Mouse (Mus musculus) stomach, postnatal 0 days (tissue): ENCODE results near the gene Nckap5l. TPM values are rescaled to one million over a fixed set of nuclear protein-coding genes. Genes with fewer than 3 reads are reported as not detected.

Experiments used
- ATAC-seq: fragments of 200-750 bp; cut with Nextera tagmentation; 2 replicates; pipeline ENCODE4 v1.8.0; 2017; ENCODE audit not compliant: low FRiP score, low TSS enrichment
- DNase-seq: peaks from one replicate; pipeline ENCODE4 v3.0.0-alpha.2; 2016; ENCODE audit warnings: low spot score
- H3K27ac ChIP-seq: fragments of 300-500 bp; sonication (generic); replicated peaks from 2 replicates; pipeline ENCODE4 v1.5.1; 2014; ENCODE audit warnings: mild to moderate bottlenecking, control low read depth
- H3K27me3 ChIP-seq: fragments of 300-500 bp; sonication (generic); 2 replicates; pipeline ENCODE4 v1.6.1; 2014; ENCODE audit warnings: low read length; ENCODE audit not compliant: control insufficient read depth, insufficient read depth
- H3K36me3 ChIP-seq: fragments of 300-500 bp; sonication (generic); 2 replicates; pipeline ENCODE4 v1.6.1; 2014; ENCODE audit warnings: low read length, mixed read lengths; ENCODE audit not compliant: control insufficient read depth, insufficient read depth
- H3K4me1 ChIP-seq: fragments of 300-500 bp; sonication (generic); replicated peaks from 2 replicates; pipeline ENCODE4 v1.6.1; 2014; ENCODE audit warnings: antibody characterized with exemption; ENCODE audit not compliant: control insufficient read depth, insufficient read depth
- H3K4me2 ChIP-seq: fragments of 300-500 bp; sonication (generic); replicated peaks from 2 replicates; pipeline ENCODE4 v1.6.1; 2014; ENCODE audit warnings: low read depth, mild to moderate bottlenecking, control low read depth, moderate library complexity
- H3K4me3 ChIP-seq: fragments of 300-500 bp; sonication (generic); 2 replicates; pipeline ENCODE4 v1.5.1; 2014; ENCODE audit warnings: low read depth, low read length, control low read depth
- H3K9ac ChIP-seq: fragments of 300-500 bp; sonication (generic); 2 replicates; pipeline ENCODE4 v1.6.1; 2014; ENCODE audit warnings: mild to moderate bottlenecking, low read length, control low read depth, mixed read lengths
- H3K9me3 ChIP-seq: fragments of 300-500 bp; sonication (generic); 2 replicates; pipeline ENCODE4 v1.6.1; 2016; ENCODE audit warnings: low read length; ENCODE audit not compliant: control insufficient read depth
- CTCF ChIP-seq: IDR thresholded peaks from 2 replicates; pipeline ENCODE4 v1.5.1; 2016; ENCODE audit warnings: antibody characterized with exemption, low read depth, mild to moderate bottlenecking, moderate library complexity
- EP300 ChIP-seq: optimal IDR thresholded peaks from 2 replicates; pipeline ENCODE3; 2016; ENCODE audit warnings: antibody characterized with exemption
- WGBS: fragments of 180-500 bp; shearing (Covaris S2); extraction: QIAGEN DNeasy Blood & Tissue Kit; methylation state at CpG from one replicate; pipeline ENCODE4 v1.1.7; 2014; 5-methylcytosine and 5-hydroxymethylcytosine counted together
- polyA plus RNA-seq: library from polyadenylated mRNA; unstranded; fragments of >200 nt; fragmentation: Nextera tagmentation; extraction: Ambion mirVana; gene quantifications from 2 replicates; pipeline ENCODE4 v1.2.1, GENCODE M21; 2015

Gene Nckap5l
- polyA plus RNA-seq, 1 experiment from 2014 or later = 2.1 TPM

- Histone ChIP-seq H3K9ac (no peak overlapping the region), H3K4me3 (no peak overlapping the region), H3K27ac (no peak overlapping the region), H3K4me1 (no peaks in the 10 kb centered on the region), H3K36me3 (peaks cover 12% of the 10 kb centered on the region; the same call in 1 of the 2 replicates), H3K4me2 (no peak overlapping the region), H3K27me3 (no peaks in the 10 kb centered on the region), H3K9me3 (no peaks in the 10 kb centered on the region)
- DNase-seq (no peak), ATAC-seq (no peak)
- 70% methylated on average over 7 of the region's 7 CpGs for WGBS
- no peak for TF ChIP-seq CTCF
- TF ChIP-seq EP300 = no peak
These were observed 26.0 kb downstream of the Nckap5l start for GRCm38 (mm10) chr15:99431504-99431903.

DNA sequence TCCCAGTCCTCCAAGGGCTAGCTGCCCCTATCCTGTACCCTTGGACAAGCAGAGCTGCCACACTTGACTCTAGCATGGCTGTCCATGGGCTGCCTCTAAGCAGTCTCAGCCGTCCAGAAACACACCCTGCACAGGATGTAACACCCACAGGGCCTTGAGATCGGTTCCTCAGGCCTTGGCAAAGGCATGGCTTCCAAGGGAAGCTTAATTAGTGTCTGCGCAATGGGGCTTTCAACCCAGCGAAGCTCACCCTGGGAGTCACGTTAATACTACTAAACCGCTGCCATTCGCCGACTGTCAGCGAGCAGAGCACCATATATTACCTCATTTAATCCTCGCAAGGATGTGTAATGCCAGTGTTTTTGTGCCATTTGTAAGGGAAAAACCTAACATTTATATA, 26.5 kb downstream of the Nckap5l start:
- H3K4me2 ChIP-seq = no peak overlapping the region
- H3K4me3 ChIP-seq = no peak overlapping the region
- no peaks in the 10 kb centered on the region for H3K27me3 ChIP-seq
- DNase-seq (no peak), ATAC-seq (no peak)
- 88% methylated on average over 10 of the region's 10 CpGs for WGBS
- H3K27ac ChIP-seq = no peak overlapping the region
- no peaks in the 10 kb centered on the region for H3K9me3 ChIP-seq
- no peaks in the 10 kb centered on the region for H3K4me1 ChIP-seq
- no peak for TF ChIP-seq EP300
- no peak for TF ChIP-seq CTCF
- H3K36me3 ChIP-seq = peaks cover 14% of the 10 kb centered on the region; the same call in 1 of the 2 replicates
- no peak overlapping the region for H3K9ac ChIP-seq

- DNase-seq (no peak), ATAC-seq (no peak)
- TF ChIP-seq CTCF = no peak
- TF ChIP-seq EP300 = no peak
- Histone ChIP-seq H3K27me3 (no peaks in the 10 kb centered on the region), H3K4me3 (no peak overlapping the region), H3K36me3 (peaks cover 14% of the 10 kb centered on the region; the same call in 1 of the 2 replicates), H3K4me2 (no peak overlapping the region), H3K9ac (no peak overlapping the region), H3K9me3 (no peaks in the 10 kb centered on the region), H3K4me1 (no peaks in the 10 kb centered on the region), H3K27ac (no peak overlapping the region)
- WGBS = 74% methylated on average over 8 of the region's 8 CpGs
These were observed 27.2 kb downstream of the Nckap5l start for GRCm38 (mm10) chr15:99430394-99430793.

GRCm38 (mm10) chr15:99423884-99424283, 33.7 kb downstream of the Nckap5l start:
- Histone ChIP-seq H3K27me3 (no peaks in the 10 kb centered on the region), H3K36me3 (peaks cover 7% of the 10 kb centered on the region; the same call in 1 of the 2 replicates), H3K27ac (no peak overlapping the region), H3K4me1 (no peaks in the 10 kb centered on the region), H3K9ac (no peak overlapping the region), H3K4me2 (no peak overlapping the region), H3K9me3 (no peaks in the 10 kb centered on the region), H3K4me3 (no peak overlapping the region)
- 90% methylated on average over 9 of the region's 9 CpGs for WGBS
- DNase-seq (no peak), ATAC-seq (no peak)
- TF ChIP-seq CTCF (no peak), EP300 (no peak)

GRCm38 (mm10) chr15:99423131-99423530, 34.4 kb downstream of the Nckap5l start:
- no peak for ATAC-seq
- Histone ChIP-seq H3K4me2 (no peak overlapping the region), H3K4me1 (no peaks in the 10 kb centered on the region), H3K27me3 (no peaks in the 10 kb centered on the region), H3K9me3 (no peaks in the 10 kb centered on the region), H3K27ac (no peak overlapping the region), H3K9ac (no peak overlapping the region), H3K4me3 (no peak overlapping the region), H3K36me3 (peaks cover 7% of the 10 kb centered on the region; the same call in 1 of the 2 replicates)
- 94% methylated on average over 10 of the region's 10 CpGs for WGBS
- no peak for DNase-seq
- TF ChIP-seq EP300 = no peak

GRCm38 (mm10) chr15:99422551-99422950, 35.0 kb downstream of the Nckap5l start:
- DNase-seq (no peak), ATAC-seq (no peak)
- Histone ChIP-seq H3K4me1 (no peaks in the 10 kb centered on the region), H3K9me3 (no peaks in the 10 kb centered on the region), H3K4me2 (no peak overlapping the region), H3K4me3 (no peak overlapping the region), H3K9ac (no peak overlapping the region), H3K27me3 (no peaks in the 10 kb centered on the region), H3K27ac (no peak overlapping the region), H3K36me3 (peaks cover 4% of the 10 kb centered on the region; the same call in 1 of the 2 replicates)
- TF ChIP-seq CTCF (no peak), EP300 (no peak)
- WGBS = 91% methylated on average over 23 of the region's 23 CpGs
